In the genomic region with DNA sequence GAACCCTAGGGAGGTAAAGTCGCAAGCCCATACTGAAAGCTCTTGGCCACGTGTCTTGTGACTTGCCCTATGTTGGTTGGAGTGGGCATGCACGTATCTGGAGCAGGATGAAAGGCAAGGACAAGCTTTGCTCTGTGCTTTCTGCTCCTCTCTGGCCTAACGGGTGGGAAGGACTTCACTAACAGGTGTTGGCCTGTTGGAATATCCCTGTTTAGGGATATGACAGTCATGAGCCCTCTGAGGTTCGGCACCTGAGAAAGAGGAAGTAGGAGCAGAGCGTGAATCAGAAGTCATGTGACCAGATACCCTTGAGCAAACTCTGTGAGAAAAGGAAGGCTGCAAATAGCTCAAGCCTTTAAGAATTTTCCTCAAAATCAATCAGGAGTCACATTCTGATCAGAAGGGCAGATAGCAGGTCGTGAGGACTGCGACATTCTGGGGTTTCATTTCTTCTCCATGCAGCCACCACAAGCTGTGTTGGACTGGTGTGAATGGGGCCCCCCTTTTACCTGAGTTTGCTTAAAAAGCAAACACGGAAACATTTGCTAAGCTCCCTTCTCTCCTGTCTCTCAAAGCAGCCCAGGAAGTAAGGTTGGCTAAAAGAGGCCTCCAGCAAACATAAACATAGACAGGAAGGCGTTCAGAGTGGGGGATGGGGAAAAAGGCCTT, we compare ENCODE assay signal across 14 mouse cellular contexts.
DNase-seq lines count a peak whose midpoint lies in the region; ATAC-seq and TF ChIP-seq lines count a peak whose summit lies in the region.
"Had no signal": no experiment of that assay in that cellular context is flagged by ENCODE, and none has a peak within 500 bp of the region (broad histone marks: within the 10 kb centered on the region; RNA-seq: fewer than 3 reads in every experiment).

No protein-coding gene starts in this region.

- 53% methylated on average over 10 of the region's 10 CpGs for WGBS in lung, embryonic 14.5 days

- peak; percentile 40 for DNase-seq in lung, embryonic 14.5 days
- DNase-seq in lung, postnatal 14 days, result no peak
- DNase-seq in thymus, postnatal 25 days, result peak; percentile 55
- no peak for DNase-seq in heart, postnatal 36 days
- no peak for DNase-seq in ovary, adult 18-20 months (ENCODE audit: low spot score)
- no peak for DNase-seq in gastrocnemius, postnatal 14 days
- DNase-seq: adrenal gland, postnatal 25 days; cerebellum, postnatal 10 days; gastrocnemius, postnatal 25 days; layer of hippocampus, adult 9-11 months had no signal

- no peak for TF ChIP-seq CTCF in lung, embryonic 14.5 days (IDR thresholded peaks at IDR 0.05; ENCODE audit: low read depth)

- no peak overlapping the region for H3K4me2 ChIP-seq in lung, embryonic 14.5 days
- H3K4me2 ChIP-seq: hindbrain, embryonic 13.5 days; neural tube, embryonic 12.5 days had no signal

- H3K27ac ChIP-seq in lung, embryonic 14.5 days (ENCODE audit: low read depth), result no peak overlapping the region
- H3K27ac ChIP-seq: hindbrain, embryonic 13.5 days; neural tube, embryonic 12.5 days had no signal

- H3K9ac ChIP-seq in lung, embryonic 14.5 days, result no peak overlapping the region
- H3K9ac ChIP-seq: hindbrain, embryonic 13.5 days; neural tube, embryonic 12.5 days had no signal

- intact Hi-C loops in heart, postnatal 36 days (cut with DNase I), result no loop called here
- intact Hi-C loops in gastrocnemius, postnatal 14 days (cut with DNase I; ENCODE audit: low total_unique reads), result no loop called here

- H3K36me3 ChIP-seq in lung, embryonic 14.5 days (ENCODE audit: insufficient read depth), result no peaks in the 10 kb centered on the region
- H3K36me3 ChIP-seq: hindbrain, embryonic 13.5 days; neural tube, embryonic 12.5 days had no signal

- H3K4me3 ChIP-seq in lung, embryonic 14.5 days (ENCODE audit: low read depth, low read length), result no peak overlapping the region
- H3K4me3 ChIP-seq: hindbrain, embryonic 13.5 days; neural tube, embryonic 12.5 days had no signal

- H3K9me3 ChIP-seq in lung, embryonic 14.5 days (ENCODE audit: low read depth, low read length), result no peaks in the 10 kb centered on the region
- H3K9me3 ChIP-seq: hindbrain, embryonic 13.5 days; neural tube, embryonic 12.5 days had no signal

- no peaks in the 10 kb centered on the region for H3K27me3 ChIP-seq in lung, embryonic 14.5 days (ENCODE audit: insufficient read depth, low read length)
- H3K27me3 ChIP-seq: hindbrain, embryonic 13.5 days; neural tube, embryonic 12.5 days had no signal

- no peak for ATAC-seq in lung, embryonic 14.5 days (ENCODE audit: insufficient read depth)
- ATAC-seq in hematopoietic stem cell, adult 5-6 weeks (replicated peaks in 1 of 2; ENCODE audit: insufficient read depth in 1 of 2, low FRiP score in 2 of 2, low TSS enrichment in 1 of 2, low read depth in 1 of 2, poor library complexity in 2 of 2, severe bottlenecking in 2 of 2), result peak; percentile 50 to 75
- ATAC-seq in neutrophil, adult 5-6 weeks (ENCODE audit: extremely low read depth, insufficient number of reproducible peaks, low FRiP score, poor library complexity, severe bottlenecking), result peak; percentile 85

- H3K4me1 ChIP-seq in lung, embryonic 14.5 days (ENCODE audit: insufficient read depth), result peaks cover 14% of the 10 kb centered on the region; the same call in 1 of the 2 replicates
- H3K4me1 ChIP-seq: hindbrain, embryonic 13.5 days; neural tube, embryonic 12.5 days had no signal

Comparison
In these comparisons a context has a peak if more than half of its experiments do, and no peak if none do; other contexts are left out.
1. DNase-seq: peak in lung, embryonic 14.5 days (single experiment) and thymus, postnatal 25 days (single experiment); none in lung, postnatal 14 days (single experiment), heart, postnatal 36 days (0 of 2), ovary, adult 18-20 months (single experiment) and gastrocnemius, postnatal 14 days (single experiment).